Comparison of ENCODE assay signal across 24 mouse cellular contexts in genomic region chr1:152522226-152522625, GRCm38 (mm10).
DNase-seq lines count a peak whose midpoint lies in the region; ATAC-seq lines count a peak whose summit lies in the region.
"Had no signal": no experiment of that assay in that cellular context is flagged by ENCODE, and none has a peak within 500 bp of the region (broad histone marks: within the 10 kb centered on the region; RNA-seq: fewer than 3 reads in every experiment).

No protein-coding gene starts in this region.

- no peak overlapping the region for H3K27ac ChIP-seq in heart, embryonic 13.5 days (replicated peaks)
- H3K27ac ChIP-seq in midbrain, embryonic 14.5 days (replicated peaks; ENCODE audit: low read depth, low read length), result no peak overlapping the region
- H3K27ac ChIP-seq: forebrain, embryonic 10.5 days; hindbrain, embryonic 10.5 days; limb, embryonic 10.5 days; stomach, postnatal 0 days had no signal

- H3K27me3 ChIP-seq in heart, embryonic 13.5 days (replicated peaks), result no peaks in the 10 kb centered on the region
- H3K27me3 ChIP-seq in midbrain, embryonic 14.5 days (ENCODE audit: control insufficient read depth, insufficient read depth, low read length), result no peaks in the 10 kb centered on the region

- H3K4me3 ChIP-seq in heart, embryonic 13.5 days, result no peak overlapping the region
- H3K4me3 ChIP-seq in midbrain, embryonic 14.5 days (replicated peaks; ENCODE audit: low read depth, low read length), result no peak overlapping the region
- H3K4me3 ChIP-seq: forebrain, embryonic 10.5 days; hindbrain, embryonic 10.5 days; limb, embryonic 10.5 days had no signal

- no peak for DNase-seq in heart, postnatal 25 days (ENCODE audit: low spot score)
- peak; percentile 75 to 83 for DNase-seq in right cerebral cortex, adult 2 months (ENCODE audit: low spot score in 2 of 2)
- DNase-seq in right cerebral cortex, postnatal 14 days, result no peak
- DNase-seq in layer of hippocampus, postnatal 14 days (ENCODE audit: low spot score in 2 of 2), result peak; percentile 46 to 72
- peak; percentile 66 to 70 for DNase-seq in right cerebral cortex, postnatal 36 days (ENCODE audit: low spot score in 2 of 2)
- no peak for DNase-seq in midbrain, embryonic 14.5 days
- DNase-seq in liver, result no peak
- DNase-seq: adrenal gland, postnatal 25 days; cerebellum, adult 11-12 months; cerebellum, postnatal 36 days; gastrocnemius, postnatal 36 days; kidney, adult 8-10 months; kidney, postnatal 14 days; lung, adult 18-20 months; lung, postnatal 14 days; thymus, postnatal 25 days had no signal

- peaks cover 46% of the 10 kb centered on the region for H3K4me1 ChIP-seq in heart, embryonic 13.5 days
- H3K4me1 ChIP-seq in midbrain, embryonic 14.5 days (ENCODE audit: control insufficient read depth, insufficient read depth, low read length), result no peaks in the 10 kb centered on the region
- H3K4me1 ChIP-seq: limb, embryonic 10.5 days had no signal

- ATAC-seq in heart, embryonic 13.5 days (ENCODE audit: extremely low read depth, insufficient number of reproducible peaks, low FRiP score, low TSS enrichment), result no peak
- ATAC-seq in midbrain, embryonic 14.5 days (ENCODE audit: low FRiP score, low TSS enrichment), result no peak
- ATAC-seq: activated CD4-positive, CD25-positive, alpha-beta regulatory T cell, adult 4 months had no signal

- H3K4me2 ChIP-seq in heart, embryonic 13.5 days, result no peak overlapping the region
- no peak overlapping the region for H3K4me2 ChIP-seq in midbrain, embryonic 14.5 days (ENCODE audit: low read length)
- H3K4me2 ChIP-seq: liver, embryonic 11.5 days had no signal

- intact Hi-C loops in heart, postnatal 25 days (cut with DNase I), result loop anchor here (10.0 kb wide), 1 partner anchor 383 kb away; the partner anchor contains the start of gene Smg7

- H3K9ac ChIP-seq in heart, embryonic 13.5 days, result 0 out of 2 replicates have a peak overlapping the region, but pooled peaks have one; percentile 3
- H3K9ac ChIP-seq in midbrain, embryonic 14.5 days (replicated peaks; ENCODE audit: low read length), result no peak overlapping the region

- 72% methylated on average over 3 of the region's 3 CpGs for WGBS in heart, embryonic 13.5 days
- WGBS in midbrain, embryonic 14.5 days, result 95% methylated on average over 3 of the region's 3 CpGs

- peaks cover 86% of the 10 kb centered on the region for H3K36me3 ChIP-seq in heart, embryonic 13.5 days
- H3K36me3 ChIP-seq in midbrain, embryonic 14.5 days (ENCODE audit: control insufficient read depth, insufficient read depth, low read length), result peaks cover 5% of the 10 kb centered on the region
- H3K36me3 ChIP-seq: G1E had no signal

- no peaks in the 10 kb centered on the region for H3K9me3 ChIP-seq in heart, embryonic 13.5 days
- H3K9me3 ChIP-seq in midbrain, embryonic 14.5 days (ENCODE audit: control insufficient read depth, low read length), result no peaks in the 10 kb centered on the region
- H3K9me3 ChIP-seq: forebrain, embryonic 10.5 days; hindbrain, embryonic 10.5 days; limb, embryonic 10.5 days had no signal

Comparison
In these comparisons a context has a peak if more than half of its experiments do, and no peak if none do; other contexts are left out.
1. DNase-seq: peak in right cerebral cortex, adult 2 months (2 of 2), layer of hippocampus, postnatal 14 days (2 of 2) and right cerebral cortex, postnatal 36 days (2 of 2); none in heart, postnatal 25 days (single experiment), right cerebral cortex, postnatal 14 days (single experiment), midbrain, embryonic 14.5 days (single experiment) and liver (single experiment).